Mouse (Mus musculus) E14TG2a.4 (cell line): Measurements from ENCODE around the gene Ovol3.

Experiments used
- CTCF ChIP-seq: conservative IDR thresholded peaks from 2 replicates; pipeline ENCODE4 v1.5.1; 2014; ENCODE audit warnings: low read length
- POU5F1 ChIP-seq: IDR thresholded peaks from 2 replicates; pipeline ENCODE4 v1.6.1; 2014; ENCODE audit warnings: low read length, borderline replicate concordance

DNA sequence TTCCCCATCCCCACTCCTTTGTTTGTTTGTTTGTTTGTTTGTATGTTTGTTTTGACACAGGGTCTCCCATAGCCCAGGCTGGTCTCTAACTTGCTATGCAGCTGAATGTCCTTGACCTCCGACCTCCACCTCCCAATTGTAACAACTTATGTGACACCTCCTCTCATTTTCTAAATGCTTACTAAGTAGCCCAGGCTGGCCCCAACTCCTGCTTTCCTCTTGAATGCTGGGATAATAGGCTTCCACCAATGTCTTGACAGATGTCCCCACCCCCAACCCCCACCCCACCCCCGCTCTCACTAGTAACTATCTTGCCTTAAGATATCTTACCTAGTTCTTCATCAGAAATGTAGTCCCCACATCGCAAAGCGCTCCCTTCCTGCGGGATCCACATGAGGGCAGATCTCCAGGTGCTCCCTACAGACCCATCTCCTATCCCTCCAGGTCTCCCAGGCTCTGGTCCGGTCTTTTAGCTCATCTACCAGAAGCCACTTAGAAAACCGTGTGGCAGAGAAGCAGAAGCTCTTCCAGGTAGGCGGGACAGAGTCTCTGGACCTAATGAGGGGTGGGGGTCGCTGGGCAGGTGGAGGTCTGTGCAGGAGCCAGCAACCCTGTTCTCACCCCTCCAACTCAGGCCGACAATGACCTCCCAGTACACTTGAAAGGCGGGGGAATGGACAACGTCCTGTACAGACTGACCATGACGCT, 50.7 kb downstream of the Ovol3 start:
- no peak for TF ChIP-seq CTCF
- TF ChIP-seq POU5F1, result no peak
